Mouse (Mus musculus): ENCODE measurements at regions not wholly inside any gene's neighbourhood (a gene's known extent, or its start where the extent isn't known, plus 50 kb on each side); places are given as distances from the start of the nearest gene placed in this dataset.

DNA sequence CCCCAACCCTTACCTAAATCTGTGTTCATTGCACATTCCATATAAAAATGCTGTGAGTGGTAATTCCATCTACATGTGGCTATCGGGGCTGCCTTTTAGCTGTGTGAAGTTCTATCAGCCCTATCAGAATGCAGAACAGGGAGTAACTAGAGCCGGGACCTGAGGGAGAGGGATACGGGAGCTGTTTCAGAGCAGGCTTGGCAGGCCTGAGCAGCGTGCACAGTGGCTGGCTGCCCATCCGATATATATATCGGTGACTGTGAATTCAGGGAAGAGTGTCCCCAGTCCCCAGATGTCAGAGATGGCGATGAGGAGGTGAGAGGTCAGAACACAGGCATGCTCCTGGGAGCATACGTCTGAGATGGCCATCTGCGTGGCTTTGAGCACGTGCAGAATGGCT lies 79.0 kb downstream of the Arl4c start:
- no peak for DNase-seq (ENCODE audit: inconsistent ontology term)

DNA sequence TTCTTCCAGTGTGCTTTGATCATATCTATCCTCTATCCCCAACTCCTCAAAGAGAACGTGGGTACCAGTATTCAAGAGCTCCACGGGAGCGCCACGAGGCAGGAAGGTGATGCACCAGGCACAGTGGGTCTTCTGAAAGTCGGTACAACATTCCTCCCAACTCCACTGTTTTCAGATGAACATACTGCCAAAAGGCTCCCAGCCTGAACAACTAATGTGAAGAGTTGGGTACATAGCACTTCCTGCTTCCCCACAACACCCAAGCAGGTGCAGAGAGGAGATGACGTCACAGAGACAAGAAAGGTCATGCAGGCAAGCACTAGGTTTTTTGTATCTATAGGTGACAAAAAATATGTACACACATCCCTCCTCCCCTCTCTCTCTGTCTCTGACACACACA lies 79.7 kb downstream of the Arl4c start:
- no peak for DNase-seq (ENCODE audit: inconsistent ontology term)

DNA sequence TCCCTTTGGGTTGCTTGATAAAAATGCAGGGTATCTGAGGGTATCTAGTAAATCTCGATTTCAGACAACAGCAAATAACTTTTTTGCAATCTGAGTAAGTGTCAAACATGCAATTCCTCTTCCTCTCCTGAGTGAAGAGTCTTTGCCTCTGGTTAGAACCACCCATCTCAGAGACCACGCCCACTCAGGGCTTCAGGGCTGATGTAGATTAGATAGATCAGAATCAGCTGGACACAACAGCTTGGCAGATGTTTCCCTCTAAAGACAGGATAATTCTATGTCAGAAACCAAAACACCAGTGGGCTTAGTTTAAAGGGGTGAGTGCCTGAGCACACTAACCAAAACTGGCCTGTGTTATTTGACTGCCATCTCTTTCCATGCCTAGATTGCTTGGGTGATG lies 80.8 kb downstream of the Arl4c start:
- no peak for DNase-seq (ENCODE audit: inconsistent ontology term)

DNA sequence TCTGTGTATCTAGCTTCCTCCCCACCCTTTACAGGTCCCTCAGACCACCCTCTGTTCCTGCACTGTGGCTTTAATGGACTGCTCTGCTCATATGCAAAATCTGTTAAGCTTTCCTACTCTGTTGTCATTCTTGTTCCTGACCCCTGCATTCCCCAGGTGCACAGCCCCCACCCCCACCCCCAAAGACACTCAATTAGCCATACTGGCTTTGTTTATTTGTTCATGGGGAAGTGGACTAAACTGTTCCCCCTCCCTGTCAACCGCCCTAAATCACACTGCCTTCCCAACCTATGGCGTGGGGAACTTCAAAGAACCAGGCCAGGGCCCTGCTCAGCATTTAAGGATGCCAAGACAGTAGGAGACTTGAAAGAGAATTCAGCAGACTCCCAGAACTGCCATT lies 89.0 kb downstream of the Arl4c start:
- DNase-seq (ENCODE audit: inconsistent ontology term) = no peak

DNA sequence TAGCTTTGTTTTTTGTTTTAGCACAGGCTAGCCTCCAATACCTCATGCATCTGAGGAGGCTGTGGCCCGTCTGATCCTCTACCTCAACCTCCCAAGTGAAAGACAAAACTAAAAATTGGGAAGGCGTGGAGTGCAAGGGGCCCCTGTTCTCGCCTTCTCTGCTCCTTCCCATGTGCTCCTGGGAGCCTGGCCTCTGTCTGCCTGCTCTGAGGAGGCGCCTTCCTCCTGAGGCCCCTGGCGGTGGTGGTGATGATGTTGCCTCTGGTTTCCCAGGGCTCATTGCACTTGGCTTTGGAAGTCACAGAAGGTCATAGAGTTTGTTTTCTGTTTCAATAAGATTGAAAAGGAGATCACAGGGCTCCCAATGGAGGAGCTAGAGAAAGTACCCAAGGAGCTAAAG lies 90.8 kb downstream of the Arl4c start:
- DNase-seq (ENCODE audit: inconsistent ontology term) = no peak

DNA sequence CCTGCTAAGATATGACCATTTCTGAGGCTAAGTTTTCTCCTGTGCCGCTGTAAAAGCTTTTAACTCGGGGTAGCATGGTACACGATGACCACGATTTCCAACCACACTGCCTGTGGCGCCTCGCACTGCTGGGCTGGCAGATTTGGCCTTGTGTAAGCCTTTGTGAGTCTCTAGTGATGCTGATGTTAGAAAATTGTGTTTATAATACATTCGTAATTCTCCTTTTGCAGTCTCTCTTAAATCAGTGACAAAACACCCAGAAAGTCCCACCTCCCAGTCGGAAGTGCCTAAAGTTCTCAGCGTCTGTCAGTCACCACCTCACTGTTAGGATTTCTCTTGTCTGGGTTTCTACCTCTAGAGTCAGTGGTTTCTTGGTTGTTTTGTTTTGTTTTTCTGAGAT lies 91.2 kb downstream of the Arl4c start:
- no peak for DNase-seq (ENCODE audit: inconsistent ontology term)

DNA sequence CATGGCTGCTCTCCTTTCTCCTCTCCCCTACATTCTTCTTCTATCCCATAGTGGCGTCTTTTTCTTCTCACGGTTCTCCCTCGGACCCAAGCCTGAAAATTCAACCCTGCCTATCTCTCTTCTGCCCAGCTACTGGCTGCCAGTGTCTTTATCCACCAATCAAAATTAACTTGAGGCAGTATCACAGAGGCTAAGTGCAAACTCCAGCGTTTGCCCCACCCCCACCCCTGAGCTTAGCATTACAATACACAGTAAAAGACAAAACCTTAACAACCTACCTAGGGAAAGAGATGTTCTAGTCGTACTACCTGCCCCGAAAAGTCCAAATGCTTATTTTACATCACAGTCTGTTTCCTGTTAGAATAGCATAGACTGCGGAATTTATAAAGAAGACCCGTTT lies 93.2 kb downstream of the Arl4c start:
- DNase-seq (ENCODE audit: inconsistent ontology term) = no peak

DNA sequence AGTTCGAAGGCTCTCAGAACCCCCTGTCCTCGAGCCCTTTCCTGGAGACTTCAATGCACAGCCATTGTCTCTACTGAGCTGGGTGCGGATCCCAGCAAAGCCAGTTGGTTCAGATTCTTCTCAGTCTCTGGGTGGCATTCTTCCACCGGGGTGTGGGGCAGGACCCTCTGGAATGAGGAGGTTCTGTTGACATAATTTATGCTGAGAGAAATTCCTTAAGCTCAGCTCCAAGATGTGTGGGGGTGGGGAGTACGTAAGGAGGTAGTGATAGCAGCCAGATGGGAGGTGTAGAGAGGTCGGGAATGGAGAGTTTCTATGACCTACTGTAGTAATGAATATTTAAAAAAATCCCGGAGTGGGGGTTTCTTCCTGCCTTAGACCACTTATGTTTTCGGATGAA lies 93.8 kb downstream of the Arl4c start:
- no peak for DNase-seq (ENCODE audit: inconsistent ontology term)

DNA sequence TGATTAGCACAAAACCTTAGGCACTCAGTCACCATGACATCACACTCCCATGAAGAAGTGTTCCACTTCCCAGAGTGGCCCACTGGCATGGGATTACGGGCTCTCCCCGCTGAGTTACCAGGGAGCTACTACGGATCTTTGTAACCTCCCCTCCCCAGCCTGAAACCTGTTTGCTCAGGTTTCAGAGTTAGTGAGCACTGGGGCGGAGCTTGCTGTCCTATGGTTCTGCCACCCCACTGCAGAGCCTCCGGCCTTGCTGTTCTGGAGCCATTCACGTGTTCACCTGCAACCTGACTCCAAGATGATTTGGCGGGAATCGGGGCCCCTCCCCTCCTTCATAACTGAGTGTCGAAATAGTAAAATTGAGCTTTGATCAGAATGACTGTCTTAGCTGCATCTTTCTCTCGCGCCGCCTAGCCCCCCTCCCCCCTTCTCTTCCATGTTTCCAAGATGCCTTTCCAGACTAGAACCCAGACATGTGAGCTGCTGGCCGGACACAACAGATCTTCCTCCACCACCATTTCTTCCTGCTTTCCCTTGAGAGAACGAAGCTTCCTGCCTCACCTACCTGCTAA lies 95.8 kb upstream of the Glrp1 start:
- DNase-seq (ENCODE audit: inconsistent ontology term) = no peak

DNA sequence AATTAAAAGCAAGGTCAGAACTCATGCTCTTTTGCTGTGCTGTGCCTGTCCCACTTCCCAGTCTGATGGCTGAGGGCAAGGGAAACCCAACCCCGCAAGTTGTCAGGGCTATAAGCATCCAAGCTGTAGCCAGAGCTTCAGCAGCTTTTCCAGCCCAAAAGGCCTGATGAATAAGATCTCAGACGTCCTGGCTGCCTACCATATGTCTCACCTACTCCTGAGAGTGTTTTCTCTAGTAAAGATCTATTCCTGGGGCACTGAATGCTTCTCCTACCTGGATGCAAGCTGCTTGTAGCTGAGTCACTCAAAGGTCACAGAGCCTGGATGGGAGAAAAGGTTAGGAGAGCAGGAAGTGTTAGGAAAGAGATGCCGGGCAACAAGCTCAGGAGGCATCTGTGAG lies 92.4 kb upstream of the Glrp1 start:
- DNase-seq (ENCODE audit: inconsistent ontology term) = no peak

DNA sequence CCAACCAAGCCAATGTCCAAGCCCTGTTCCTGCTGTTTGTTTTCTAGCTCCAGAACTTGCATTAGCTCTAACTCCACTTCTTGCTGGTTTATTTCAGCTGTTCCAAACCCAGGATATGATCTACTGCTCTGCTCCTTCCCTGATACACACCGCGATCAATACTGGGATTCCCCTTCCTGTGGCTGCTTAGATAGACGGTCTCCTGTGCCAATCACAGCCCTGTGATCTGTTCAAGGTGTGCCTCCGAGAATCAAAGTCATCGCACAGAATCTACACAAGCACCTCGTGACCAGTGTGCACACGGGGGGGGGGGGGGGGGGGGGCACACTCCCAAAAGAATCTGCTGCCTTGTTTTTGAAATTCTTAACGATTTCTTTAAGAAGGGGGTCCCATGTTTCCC lies 91.9 kb upstream of the Glrp1 start:
- no peak for DNase-seq (ENCODE audit: inconsistent ontology term)

DNA sequence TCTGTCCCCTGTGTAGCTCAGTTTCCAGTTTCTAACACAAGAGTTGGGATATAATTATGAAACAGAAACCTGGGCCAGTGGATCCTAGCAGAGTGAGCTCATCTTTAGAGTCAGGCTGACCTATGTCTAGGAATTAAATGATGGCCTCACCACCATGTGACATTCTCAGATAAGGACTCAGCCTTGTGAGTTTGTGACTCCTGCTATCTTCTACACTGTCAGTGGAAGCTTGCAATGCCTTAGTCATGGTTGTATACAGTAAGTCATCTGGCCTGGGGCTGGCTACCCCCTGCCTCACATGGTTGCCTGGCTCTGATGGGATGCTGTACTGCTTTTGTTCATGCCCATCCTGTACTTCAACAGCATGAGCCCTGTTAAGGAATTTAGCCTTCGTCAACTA lies 90.3 kb upstream of the Glrp1 start:
- DNase-seq (ENCODE audit: inconsistent ontology term) = no peak

DNA sequence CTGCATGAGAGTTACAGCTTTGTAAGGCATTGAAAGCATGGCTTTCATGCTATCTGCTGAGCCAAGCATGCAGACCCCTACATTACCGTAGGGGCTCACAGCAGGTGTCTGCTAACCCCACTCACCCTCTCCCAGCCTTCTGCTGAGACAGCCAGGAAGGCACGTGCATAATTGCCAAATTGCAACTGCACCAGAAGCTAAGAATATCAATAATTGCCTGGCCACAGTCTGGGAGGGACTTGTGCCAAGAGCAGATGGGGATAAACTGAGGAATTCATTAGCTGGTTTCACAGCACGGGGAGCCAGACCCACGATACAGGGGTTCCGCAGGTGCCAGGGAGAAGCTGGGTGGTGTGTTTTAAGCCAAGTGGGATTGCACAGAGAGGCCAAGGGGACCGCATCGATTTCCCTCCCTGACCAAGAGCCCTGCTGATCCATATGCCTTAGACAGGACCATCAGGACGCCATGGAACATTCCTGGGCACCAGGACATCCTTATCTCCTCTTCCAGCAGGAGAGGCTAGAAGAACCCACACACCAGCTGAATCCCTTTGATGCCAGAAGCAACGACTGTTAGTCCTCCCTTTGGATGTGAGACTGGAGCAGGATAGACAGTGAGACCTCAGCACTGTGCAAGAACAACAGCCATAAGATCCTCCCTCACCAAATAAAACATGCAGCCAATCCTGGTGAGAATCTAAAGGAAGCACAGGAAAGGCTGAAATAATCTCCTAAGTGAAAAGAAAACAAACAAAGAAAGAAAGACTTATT lies 84.8 kb upstream of the Glrp1 start:
- DNase-seq (ENCODE audit: inconsistent ontology term) = no peak

DNA sequence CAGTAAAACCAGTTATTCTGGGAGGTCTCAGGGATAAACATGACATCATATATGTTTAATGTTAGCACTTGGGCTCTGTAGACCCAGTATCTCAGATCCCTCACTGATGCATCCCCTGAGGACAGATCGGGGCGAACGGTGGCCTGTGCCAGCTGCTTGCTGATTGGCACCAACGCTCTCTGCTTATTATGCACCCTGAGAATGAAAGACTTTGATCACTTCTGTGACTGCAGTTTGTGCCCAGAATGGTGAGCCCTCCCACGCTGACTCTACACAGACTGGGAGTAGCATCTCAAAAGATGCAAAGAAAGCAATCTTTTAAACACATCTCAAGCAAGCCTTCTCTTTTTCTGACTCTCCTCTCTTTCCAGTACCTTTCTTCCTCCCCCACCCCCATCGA lies 82.2 kb upstream of the Glrp1 start:
- DNase-seq (ENCODE audit: inconsistent ontology term) = no peak

DNA sequence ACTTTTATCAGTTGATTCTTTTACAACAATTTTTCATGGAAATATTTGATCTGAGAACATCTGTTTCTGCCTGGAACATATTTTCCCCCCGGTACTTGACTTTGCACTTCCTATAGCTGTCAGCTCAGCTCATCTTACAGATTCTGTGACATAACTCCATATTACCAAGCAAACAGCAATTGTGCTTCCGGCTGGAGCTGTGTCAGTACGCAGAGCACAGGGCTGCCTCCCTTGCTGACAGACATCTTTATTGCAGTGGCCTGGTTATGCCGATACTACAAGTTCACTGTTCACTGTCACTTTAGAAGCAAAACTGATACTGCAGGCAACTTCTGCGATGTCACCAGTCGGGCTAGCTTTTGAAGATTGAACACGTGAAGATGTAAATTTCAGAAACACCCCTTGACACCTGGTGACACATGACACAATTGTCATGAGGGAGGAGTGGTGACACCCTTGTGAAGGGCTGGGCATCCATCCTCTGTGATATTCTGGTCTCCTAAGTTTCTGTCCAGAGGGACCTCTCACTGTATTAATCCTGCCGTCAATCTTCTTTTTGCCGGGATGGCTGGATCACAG lies 81.0 kb upstream of the Glrp1 start:
- DNase-seq (ENCODE audit: inconsistent ontology term) = no peak

DNA sequence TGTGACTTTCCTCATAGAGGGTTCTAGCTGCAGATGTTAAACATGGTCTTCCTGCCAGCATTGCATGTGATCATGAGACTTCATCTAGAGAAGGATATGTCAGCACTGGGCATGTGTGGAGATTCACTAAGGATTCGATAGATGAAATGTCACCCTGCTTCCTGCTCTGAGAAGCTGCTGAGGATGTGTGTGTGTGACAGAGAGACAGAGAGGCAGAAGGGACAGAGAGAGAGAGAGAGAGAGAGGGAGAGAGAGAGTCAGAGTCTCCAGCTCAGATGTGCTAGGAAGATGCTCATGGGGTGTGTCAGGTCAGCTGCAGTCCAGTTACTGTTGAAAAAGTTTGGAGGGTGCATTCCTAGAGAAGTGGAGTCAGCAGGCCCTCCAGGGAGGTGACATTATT lies 78.9 kb upstream of the Glrp1 start:
- no peak for DNase-seq (ENCODE audit: inconsistent ontology term)

DNA sequence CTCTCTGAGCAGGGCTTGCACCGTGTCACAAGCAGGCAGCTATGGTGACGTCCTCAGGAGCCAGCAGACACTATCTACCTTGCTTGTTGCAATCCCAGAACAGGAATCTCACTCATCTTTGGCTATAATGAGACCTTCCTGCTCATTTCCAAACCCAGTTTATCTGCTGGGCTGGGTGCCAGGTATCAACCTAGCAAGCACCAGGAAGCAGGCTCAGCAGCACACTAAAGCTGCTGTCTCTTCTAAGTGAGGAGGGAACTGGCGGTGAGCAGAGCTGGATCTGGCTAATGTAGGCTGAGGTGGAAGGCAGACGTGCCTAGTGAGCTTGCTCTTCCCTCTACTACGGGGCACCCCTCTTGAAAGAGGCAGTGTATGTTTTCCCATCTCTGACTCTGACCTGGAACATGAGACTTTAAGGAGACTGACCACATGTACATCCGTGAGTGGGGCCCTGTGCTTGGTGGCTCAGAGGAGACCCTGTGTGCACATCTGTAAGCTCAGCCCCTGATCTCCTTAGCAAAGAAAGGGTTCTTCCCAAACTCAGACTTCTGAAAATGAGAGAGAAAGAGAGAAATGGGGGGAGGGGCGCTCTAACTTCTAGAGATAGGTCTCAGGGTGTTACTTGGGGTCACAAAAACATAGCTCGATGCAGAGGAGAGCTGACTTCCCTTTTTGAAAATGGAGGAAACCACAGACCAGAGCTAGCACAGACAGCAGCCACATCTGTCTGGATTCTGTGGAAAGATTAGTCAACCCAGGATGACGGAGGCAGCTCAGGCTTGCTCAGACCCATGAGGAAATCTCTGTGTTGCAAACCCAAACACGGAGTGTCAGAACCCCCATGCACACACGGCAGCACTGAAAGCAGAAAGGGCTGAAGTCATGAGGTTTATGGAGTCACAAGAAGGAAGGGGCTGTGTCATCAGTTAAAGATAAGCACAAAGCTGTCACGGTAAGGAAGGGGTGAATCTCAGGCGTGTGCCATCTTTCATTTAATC lies 77.3 kb upstream of the Glrp1 start:
- no peak for DNase-seq (ENCODE audit: inconsistent ontology term)

DNA sequence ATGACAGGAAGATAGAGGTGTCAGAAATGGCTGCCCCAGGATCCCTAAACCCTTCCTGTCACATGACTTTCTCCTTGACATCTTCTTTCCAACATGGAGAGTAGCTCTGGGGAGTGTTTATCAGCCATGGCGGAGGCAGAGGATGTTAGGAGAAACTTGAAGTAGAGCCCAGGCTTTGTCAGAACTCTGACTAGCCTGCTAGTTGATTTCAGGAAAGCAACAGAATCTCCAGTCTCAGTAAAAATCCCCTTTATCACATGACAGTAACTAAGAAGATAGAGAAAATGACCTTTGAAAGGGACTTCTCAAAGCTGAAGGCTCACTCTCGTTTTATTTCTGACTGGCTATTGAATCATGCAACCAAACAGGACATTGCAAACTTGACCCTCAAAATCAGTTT lies 76.3 kb upstream of the Glrp1 start:
- no peak for DNase-seq (ENCODE audit: inconsistent ontology term)

DNA sequence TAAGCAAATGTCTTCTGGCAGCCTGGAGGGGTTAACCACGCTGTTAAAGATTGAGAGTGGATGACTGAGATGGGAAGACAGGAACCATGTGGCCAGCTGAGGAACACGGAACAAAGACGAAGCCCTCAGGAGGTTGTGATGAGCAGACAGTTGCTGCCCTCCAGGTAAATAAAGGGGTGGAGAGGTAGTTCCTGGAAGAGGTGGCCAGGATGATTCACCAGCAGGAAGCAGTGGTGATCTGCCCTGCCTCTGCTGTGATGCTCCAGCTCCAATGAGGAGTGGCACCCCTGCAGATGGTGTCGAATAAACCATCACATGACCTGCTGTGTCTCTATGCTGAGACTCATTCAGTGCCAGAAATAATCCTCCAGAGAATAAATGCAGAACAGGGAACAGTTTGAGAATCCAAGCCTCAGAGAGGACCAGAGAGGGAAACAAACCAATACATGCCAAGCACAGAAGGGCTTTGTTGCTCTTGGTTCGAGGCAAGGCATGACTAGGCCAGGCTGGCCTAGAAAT lies 74.7 kb upstream of the Glrp1 start:
- no peak for DNase-seq (ENCODE audit: inconsistent ontology term)

DNA sequence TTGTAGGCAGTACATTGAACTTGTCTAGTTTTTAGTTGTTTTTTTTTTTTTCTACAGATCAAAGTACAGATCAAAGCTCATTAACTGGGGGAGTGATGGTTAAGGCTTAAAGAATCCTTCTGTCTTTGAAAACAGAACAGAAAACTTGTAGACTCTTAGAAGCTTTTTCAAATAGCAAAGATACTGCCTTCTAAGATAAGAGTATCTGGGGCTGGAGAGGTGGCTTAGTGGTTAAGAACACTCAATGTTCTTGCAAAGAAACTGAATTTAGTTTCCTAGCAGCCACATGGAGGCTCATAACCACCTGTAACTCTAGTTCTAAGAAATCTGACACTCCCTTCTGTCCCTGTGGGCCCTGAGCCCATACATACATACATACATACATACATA lies 68.4 kb upstream of the Glrp1 start:
- no peak for DNase-seq (ENCODE audit: inconsistent ontology term)

DNA sequence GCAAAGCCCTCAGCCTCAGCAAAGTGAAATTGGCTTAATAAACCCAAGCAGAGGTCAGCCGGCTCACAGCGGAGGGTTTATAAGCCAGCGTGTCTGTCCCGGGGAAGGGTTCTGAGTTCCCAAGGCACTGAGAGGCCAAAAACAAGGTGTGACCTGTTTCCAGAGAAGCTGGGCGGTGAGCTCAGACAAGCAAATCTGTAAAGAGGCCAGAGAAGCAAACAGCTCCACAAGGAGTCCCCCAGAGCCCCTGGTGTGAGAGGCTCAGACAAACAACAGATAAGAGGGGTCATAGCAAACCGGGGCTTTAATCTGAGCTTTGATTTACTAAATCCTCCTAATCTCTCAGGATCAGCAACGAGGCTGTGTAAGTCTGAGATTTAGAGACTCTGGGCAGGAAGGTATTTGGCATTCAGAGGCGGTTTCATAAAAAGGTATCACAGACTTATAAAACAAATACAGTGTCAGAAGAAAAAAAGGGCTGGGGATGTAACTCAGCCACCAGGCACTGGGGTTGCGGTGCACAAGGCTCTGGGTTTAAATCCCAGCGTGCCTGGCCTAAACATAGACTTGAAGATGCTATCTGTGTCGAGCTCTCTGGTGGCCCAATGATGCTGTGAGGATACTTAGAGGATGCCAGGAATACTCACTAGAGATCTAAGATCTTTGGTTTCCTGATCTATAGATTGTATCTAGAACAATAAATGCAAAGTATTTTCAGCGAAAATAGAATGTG lies 67.8 kb upstream of the Glrp1 start:
- DNase-seq (ENCODE audit: inconsistent ontology term) = no peak
